Mouse (Mus musculus) lung, postnatal 0 days (tissue): ENCODE measurements around the gene Cebpa.

Experiments
- CTCF ChIP-seq: IDR thresholded peaks from 2 replicates; pipeline ENCODE4 v1.5.1; 2016; ENCODE audit warnings: antibody characterized with exemption, mild to moderate bottlenecking
- EP300 ChIP-seq: IDR thresholded peaks from 2 replicates; pipeline ENCODE4 v1.6.1; 2016; ENCODE audit warnings: antibody characterized with exemption, mild to moderate bottlenecking, control low read depth

DNA sequence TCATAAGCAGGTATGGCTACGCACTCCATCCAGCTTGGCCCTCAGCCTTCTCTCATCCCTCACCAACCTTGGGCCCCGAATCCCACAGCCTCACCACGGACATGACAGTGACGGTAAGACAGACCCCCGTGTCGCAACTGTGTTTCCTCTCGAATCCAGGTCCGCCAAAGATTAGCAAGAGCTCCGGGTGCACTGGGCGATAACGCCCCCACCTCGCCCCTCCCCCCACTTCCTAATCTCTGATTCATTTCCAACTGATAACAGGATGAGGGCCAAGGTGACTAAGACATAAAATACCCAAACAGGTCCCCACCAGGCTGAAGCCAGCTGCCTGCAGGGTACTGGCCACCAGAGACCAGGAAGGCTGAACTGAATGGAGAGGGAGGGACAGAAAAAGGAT is 35.4 kb downstream of the Cebpa start:
- TF ChIP-seq EP300: no peak
- no peak for TF ChIP-seq CTCF
